Mouse (Mus musculus) liver (tissue): ENCODE results near the gene Fcrlb.
A peak's percentile ranks its signal among the peaks of the same experiment; 100 is the strongest.

Experiments used
- DNase-seq: peaks from one replicate; pipeline ENCODE4 v3.0.0-alpha.2; 2020; ENCODE audit warnings: mixed read lengths

Fcrlb gene

DNA sequence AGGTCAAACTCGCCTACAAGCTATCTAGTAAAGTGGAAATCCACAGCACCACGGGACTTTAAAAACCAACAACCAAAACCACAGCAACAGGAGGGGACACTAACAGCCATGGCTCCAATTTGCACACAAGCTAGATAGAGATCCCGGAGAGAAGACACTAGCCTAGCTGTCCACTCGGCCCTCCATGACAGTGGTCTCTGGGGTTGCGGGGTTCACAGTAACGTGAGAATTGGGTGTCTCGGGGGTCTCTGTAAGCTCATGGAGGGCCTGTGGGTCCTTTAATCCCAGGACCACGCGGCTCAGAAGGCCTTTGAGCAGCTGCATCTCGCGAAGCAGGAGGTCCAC is 5.7 kb downstream of the Fcrlb start:
- no peak for DNase-seq

DNA sequence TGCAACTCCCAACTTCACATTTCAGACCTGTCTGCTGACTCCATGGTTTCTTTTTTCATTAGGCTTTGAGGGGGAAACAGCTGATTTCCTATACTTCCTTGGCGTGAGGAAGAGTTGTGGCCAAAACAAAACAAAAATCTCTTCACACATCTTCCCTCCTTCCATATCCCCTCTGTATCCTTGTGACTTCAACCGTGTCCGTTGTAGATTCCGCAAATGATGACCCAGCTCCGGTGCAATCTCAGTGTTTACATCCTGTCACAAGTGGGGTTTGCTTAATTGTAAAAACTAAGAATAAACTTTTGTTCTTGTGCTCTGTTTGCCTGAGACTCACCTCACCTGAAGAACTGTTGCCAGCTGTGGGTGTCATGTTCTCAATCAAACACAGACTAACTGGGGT is 9.3 kb downstream of the Fcrlb start:
- DNase-seq: no peak

DNA sequence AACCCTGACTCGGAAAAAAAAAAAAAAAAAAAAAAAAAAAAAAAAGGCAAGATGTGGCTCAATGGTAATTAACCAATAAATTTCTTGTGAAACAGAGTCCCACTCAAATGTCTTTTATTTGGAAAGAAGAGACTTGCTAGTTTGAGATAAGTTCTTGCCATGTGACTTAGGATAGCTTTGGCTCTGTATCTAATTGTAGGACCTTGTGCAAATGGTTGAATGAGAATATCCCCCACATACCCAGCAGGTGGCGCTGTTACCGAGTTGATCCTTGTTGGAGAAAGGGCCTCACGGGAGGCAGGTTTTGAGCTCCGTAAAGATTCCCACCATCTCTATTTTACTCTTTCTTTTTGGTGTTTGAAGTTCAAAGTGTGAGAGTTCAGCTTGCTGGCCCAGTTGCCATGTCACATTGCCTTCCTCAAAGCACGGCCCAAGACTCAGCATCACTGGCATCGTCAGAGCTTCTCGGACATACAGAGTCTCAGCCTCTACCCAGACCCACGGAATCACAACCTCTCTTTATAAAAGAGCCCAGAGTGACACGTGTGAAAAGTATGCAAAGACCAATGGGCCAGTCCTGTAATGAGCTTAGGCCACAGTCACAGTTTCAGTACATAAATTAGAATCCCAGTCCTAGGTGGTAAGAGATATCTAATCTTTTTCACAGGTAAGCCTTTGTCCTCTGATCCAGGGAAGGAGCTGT is 11.1 kb downstream of the Fcrlb start:
- peak; percentile 85 for DNase-seq

DNA sequence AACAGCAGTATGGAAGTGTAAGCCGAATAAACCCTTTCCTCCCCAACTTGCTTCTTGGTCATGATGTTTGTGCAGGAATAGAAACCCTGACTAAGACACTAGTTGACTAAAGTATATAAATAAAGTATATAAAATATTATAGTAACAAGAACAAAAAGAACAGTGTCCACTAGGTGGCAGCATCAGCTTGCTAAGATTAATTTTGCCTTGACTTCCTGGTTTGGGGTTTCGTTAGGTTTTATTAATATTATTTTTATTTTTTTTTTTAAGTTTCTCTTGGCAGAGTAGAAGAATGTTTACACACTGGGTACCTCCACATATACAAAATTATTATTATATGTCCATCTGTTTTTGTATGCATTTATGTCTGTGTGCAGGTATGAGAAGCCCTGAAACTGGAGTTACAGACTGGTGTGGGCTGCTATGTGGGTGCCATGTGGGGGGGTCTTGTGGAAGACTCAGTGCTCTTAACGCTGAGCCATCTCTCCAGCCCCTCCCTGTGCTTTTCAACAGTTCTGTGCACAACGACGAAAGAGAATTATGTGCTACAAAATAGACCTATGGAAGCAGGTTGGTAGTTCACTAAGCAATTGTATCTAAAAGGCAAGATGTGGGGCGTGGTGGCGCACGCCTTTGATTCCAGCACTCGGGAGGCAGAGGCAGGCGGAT is 11.8 kb downstream of the Fcrlb start:
- DNase-seq: peak; percentile 32

DNA sequence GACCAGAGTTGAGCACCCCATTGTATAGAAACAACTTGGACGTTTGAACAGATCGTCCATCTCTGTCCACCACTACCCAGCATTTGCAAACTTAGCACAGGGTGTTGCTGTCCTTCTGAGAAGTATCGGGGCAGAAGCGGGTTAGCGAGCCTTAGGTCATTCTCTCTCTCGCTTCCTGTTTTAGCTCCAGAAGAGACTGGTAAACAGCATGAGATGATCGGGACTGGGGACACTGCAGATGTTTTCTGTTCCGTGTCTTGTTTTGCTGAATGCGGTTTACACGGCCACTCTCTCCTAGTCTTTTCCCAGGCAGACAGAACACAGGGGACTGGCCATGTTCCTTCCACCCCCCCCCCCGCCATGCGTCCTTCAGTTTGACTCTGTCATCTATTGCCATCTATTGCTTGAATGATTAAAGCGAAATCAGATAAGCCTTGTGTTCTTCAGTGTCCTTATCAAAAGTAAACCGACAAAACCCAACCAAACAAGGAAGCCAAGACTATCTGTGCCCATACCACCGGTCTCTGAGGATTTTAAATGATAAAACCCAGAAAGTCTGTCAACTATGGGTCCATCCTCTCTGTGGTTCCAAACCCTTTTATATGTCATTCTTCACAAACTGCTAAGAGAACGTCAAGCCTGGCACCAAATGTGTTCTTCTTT is 14.2 kb downstream of the Fcrlb start:
- DNase-seq: no peak

DNA sequence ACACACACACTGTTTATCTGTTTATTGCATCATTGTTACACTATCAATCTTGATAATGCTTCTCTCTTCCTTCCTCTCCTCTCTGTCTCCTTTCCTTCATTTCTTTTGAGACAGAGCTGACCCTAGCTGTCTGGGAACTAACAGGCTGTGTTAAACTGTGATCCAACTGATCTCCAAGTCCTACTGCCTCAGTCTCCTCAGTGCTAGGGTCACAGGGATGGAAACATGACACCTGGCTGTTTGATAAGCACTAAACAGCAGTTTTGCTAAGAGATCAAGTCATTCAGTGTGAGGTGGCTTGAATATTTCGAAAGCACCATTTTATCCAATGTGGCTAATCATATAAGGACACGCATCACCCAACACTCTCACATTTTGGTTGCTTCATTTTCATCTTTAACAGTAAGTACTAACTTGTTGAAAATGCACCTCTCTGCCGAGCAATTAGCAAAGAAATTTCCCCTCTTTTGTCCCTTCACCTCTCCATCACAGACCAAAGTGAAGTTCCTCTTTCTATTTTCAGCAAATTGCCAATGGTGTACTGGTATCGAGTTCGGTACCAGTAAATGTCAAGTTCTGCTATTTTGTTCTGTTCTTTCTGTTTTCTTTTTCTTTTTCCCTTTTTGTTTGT is 16.0 kb downstream of the Fcrlb start:
- no peak for DNase-seq

DNA sequence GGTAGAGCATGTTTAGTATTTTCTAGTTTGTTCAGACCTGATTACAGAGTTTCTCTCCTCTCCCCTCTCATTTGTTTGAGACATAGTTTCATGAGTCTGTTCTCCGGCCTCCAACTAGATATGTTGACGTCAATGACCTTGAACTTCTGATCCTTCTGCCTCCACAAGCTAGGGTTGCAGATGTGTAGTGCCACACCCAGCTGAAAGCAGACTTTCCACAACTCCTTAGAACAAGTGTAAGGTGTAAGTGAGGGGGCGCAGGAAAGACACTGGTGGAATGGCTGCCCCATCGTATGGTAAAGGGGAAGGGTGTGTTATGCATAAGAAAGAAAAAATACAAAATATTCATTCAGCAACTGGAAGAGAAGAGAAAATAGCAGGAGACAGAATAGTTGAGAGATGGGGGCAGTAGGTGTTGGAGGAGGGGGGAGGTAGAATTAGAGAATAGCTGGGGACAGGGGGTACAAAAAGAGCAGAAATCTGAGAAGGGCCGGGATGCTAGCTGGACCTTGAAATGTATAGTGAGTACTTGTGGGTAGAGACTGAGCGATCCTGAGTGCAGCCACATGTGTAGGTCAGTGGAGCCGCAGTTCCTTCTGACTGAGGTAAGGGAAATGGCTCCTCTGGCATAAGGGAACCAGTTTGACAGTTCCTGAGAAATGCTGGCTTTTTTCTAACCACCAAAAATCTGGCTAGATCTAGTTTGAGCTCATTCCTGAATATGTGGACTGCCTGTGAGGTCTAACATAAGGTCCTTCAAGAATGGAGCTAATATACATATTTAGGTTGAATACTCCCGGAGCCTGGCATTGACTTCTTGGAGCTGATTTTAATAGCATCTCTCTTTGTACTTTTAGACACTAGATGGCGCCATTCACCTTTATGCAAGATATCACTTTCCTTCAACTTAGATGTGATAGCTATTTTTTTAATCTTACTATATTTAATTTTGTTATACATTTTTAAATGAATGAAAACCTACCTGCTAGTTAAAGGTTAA is 17.8 kb downstream of the Fcrlb start:
- no peak for DNase-seq

GRCm38 (mm10) chr1:170892279-170892678 is 20.5 kb downstream of the Fcrlb start:
- no peak for DNase-seq

GRCm38 (mm10) chr1:170891646-170892045 is 21.1 kb downstream of the Fcrlb start:
- no peak for DNase-seq

DNA sequence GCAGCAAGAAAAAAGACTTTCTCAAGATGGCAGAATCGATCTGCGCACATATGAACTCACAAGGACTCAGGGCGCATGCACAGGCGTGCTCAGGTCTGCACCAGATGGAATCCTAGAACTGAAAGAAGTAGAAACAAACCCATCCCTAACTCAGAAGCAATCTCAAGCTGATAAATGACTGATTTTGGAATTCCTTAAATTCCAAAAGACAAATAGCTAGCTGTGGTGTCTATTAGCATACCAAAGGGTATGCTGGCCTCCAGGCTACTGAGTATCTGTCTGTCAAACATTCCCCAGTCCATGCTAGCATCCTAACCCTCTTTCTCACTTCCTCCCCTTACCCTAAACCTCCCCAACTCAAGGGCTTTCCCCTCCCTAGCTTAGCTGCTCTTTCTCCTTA is 23.4 kb downstream of the Fcrlb start:
- DNase-seq: no peak

DNA sequence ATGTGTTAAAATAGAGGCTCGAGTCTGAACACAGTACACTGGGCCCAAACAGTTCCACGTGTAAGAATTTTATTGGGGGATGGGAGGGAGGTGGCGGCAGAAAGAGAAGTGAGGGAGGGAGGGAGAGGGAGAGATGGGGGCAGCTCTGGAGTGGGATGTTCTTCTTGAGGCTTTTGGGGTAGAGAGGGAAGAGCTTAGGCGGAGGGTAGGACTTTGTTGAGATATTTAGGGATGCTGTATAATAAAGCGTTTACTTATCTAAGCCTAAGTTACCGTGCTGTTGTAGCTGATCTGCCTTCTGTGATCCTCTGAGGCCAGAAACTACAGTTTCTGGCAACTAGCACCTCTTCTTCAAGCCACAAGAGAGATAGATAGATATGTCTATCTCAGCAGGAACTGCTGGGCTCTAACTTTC is 26.7 kb downstream of the Fcrlb start:
- no peak for DNase-seq

- peak; percentile 87 for DNase-seq
Measured at GRCm38 (mm10) chr1:170884978-170885561, 27.7 kb downstream of the Fcrlb start, which contains the start of the genes Gm26620 and Dusp12. Gm26620 (plus strand) TSS chr1:170885065. Dusp12 (minus strand) TSS chr1:170885540.

DNA sequence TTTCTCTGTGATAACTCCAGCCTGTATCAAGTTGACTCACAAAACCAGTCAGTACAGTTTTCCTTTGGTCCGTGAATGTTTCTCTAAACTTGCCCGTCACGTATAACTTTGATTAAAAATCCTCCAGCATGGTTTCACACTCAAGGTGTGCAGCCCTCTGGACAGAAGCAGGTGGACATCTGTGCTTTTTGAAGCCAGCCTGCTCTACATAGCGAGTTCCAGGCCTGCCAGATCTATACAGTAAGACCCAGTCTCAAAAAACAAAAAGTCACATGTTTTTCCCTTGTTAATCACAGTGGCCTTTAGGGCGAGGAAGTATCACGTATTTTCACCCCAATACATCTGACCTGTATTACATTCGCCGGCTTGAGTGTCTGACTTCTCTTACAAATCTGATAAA is 28.4 kb downstream of the Fcrlb start:
- no peak for DNase-seq

GRCm38 (mm10) chr1:170882915-170883485 is 29.7 kb downstream of the Fcrlb start:
- DNase-seq: no peak

DNA sequence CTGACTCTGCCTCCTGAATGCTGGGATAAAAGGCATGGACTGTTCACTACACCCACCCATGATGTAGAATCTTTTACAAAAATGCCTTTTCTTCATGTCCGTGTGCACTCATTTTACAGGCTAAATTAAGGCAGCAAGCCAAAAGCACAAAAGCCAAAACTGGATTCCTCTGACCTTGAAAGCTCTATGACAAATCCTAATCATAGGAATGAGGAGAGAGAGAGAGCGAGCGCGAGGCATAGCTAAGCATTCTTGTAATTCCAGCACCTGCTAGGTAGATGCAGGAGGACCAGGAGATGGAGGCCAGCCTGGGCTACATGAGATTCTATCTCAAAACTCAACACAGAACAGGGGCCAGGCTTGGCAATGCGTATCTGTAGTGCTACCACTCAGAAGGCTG is 35.8 kb downstream of the Fcrlb start:
- DNase-seq: no peak

DNA sequence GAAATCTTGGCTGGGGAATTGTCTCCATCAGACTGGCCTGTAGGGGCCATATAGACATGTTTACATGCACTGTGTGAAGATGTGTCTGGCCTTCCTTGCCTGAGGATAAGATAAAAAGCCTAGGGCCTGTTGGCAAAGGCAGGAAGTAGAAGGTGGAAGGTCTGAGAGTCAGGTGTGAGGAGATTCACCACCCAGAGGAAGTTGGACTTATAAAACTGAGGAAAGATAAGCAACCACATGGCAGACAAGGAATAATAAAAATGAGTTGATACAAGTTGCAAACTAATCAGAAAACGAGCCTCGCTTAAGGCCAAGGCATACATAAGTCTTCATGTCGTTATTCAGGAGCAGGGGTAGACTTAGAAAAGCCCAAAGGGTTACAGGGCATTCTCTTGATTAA is 37.1 kb downstream of the Fcrlb start:
- no peak for DNase-seq

- DNase-seq: no peak
Measured at GRCm38 (mm10) chr1:170871961-170872360, 40.8 kb downstream of the Fcrlb start.

GRCm38 (mm10) chr1:170871402-170871801 is 41.3 kb downstream of the Fcrlb start:
- DNase-seq: no peak

DNA sequence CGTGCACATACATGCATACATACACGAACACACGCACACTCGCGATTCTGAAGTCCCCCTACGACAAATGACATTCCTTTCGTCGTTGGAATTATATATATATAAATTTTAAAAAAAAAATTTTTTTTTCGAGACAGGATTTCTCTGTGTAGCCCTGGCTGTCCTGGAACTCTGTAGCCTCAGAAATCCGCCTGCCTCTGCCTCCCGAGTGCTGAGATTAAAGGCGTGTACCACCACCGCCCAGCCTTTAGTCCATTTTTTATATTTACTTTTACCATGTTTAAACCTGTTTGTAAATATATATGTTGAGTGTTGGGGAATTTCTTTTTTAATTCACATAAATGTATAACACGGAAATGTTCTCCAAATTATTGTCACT is 43.8 kb downstream of the Fcrlb start:
- DNase-seq: no peak

- peak; percentile 74 for DNase-seq
Measured at GRCm38 (mm10) chr1:170868107-170868904, 44.4 kb downstream of the Fcrlb start.

DNA sequence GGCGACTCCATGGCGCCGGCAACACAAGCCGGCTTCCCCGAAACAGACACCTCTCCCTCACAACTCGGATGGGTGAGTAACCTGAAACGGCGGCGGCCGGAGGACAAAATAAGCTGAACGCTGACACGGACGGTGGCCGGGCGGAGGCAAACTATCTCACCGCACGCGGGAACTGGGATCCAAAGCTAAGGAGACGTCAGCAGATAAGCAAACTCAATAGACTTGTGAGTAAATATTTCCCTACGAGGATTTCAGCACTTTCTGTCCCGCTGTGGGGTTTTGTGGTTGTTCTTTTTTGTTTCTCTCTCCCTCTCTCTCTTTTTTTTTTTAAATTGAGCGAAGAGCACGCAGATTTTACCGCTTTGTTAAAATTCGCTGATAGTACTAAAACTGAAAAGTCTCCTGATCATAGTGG is 45.0 kb downstream of the Fcrlb start, which contains the start of gene Atf6:
TSS of gene Atf6 (minus strand) at position 81 of the 415 bp plus-strand sequence.
- peak; percentile 95 for DNase-seq
